Mouse (Mus musculus): ENCODE measurements at regions not wholly inside any gene's neighbourhood (a gene's known extent, or its start where the extent isn't known, plus 50 kb on each side); places are given as distances from the start of the nearest gene placed in this dataset.
A peak's percentile ranks its signal among the peaks of the same experiment; 100 is the strongest.

- DNase-seq (ENCODE audit: low spot score), result no peak
Measured at GRCm38 (mm10) chr5:4498425-4498824, 259.4 kb downstream of the Fzd1 start.

- peak; percentile 38 for DNase-seq (ENCODE audit: low spot score)
Measured at GRCm38 (mm10) chr5:4496907-4497200, 261.0 kb downstream of the Fzd1 start.

- DNase-seq (ENCODE audit: low spot score), result peak; percentile 43
Measured at GRCm38 (mm10) chr5:4496132-4496906, 261.5 kb downstream of the Fzd1 start.

- no peak for DNase-seq (ENCODE audit: low spot score)
Measured at GRCm38 (mm10) chr5:4495482-4495881, 262.4 kb downstream of the Fzd1 start.

GRCm38 (mm10) chr5:4486391-4487132 lies 271.3 kb downstream of the Fzd1 start:
- DNase-seq (ENCODE audit: low spot score), result no peak

- peak; percentile 20 for DNase-seq (ENCODE audit: low spot score)
Measured at GRCm38 (mm10) chr5:4485542-4486390, 272.1 kb downstream of the Fzd1 start.

GRCm38 (mm10) chr5:4484780-4485179 lies 273.1 kb downstream of the Fzd1 start:
- DNase-seq (ENCODE audit: low spot score), result no peak

GRCm38 (mm10) chr5:4484151-4484550 lies 273.7 kb downstream of the Fzd1 start:
- no peak for DNase-seq (ENCODE audit: low spot score)

GRCm38 (mm10) chr5:4474255-4474654 lies 282.1 kb downstream of the Mterf1b start:
- no peak for DNase-seq (ENCODE audit: low spot score)

All from lung, postnatal 25 days (tissue).